Mouse (Mus musculus) gastrocnemius, postnatal 36 days (tissue): Measurements from ENCODE around the gene BC048562. TPM values are rescaled to one million over a fixed set of nuclear protein-coding genes. Genes with fewer than 3 reads are reported as not detected.

ENCODE experiments used
- DNase-seq, 2 experiments: peaks; one replicate each; pipeline ENCODE4 v3.0.0; 2022
- intact Hi-C: fragments of 180-260 bp; cut with DNase I; formaldehyde crosslinking; loops from one replicate; pipeline ENCODE4 v1.15.1; 2025
- total RNA-seq, 2 experiments: library from RNA; stranded (reverse); gene quantifications; 2 replicates each; pipeline ENCODE4 v1.2.3; 2021

Gene BC048562
- total RNA-seq, 2 experiments from 2014 or later: not detected

- intact Hi-C loops: no loop called here
- DNase-seq: no peak
These were observed 14.2 kb downstream of the BC048562 start for GRCm38 (mm10) chr9:108450292-108451169.

GRCm38 (mm10) chr9:108451170-108451493, 14.8 kb downstream of the BC048562 start:
- intact Hi-C loops: no loop called here
- DNase-seq: no peak

- no peak for DNase-seq
- intact Hi-C loops: no loop called here
These were observed 15.4 kb downstream of the BC048562 start for GRCm38 (mm10) chr9:108451519-108452160.

- intact Hi-C loops: no loop called here
- peak; percentile 81 to 83 for DNase-seq
These were observed 16.1 kb downstream of the BC048562 start for GRCm38 (mm10) chr9:108452291-108452906.

GRCm38 (mm10) chr9:108452911-108453310, 16.6 kb downstream of the BC048562 start:
- intact Hi-C loops: no loop called here
- no peak for DNase-seq

GRCm38 (mm10) chr9:108453458-108453857, 17.2 kb downstream of the BC048562 start:
- DNase-seq: no peak
- intact Hi-C loops: no loop called here

GRCm38 (mm10) chr9:108454429-108454828, 18.1 kb downstream of the BC048562 start:
- DNase-seq: no peak
- intact Hi-C loops: no loop called here

- DNase-seq: no peak
- intact Hi-C loops: no loop called here
These were observed 19.7 kb downstream of the BC048562 start for GRCm38 (mm10) chr9:108455747-108456571.

GRCm38 (mm10) chr9:108456953-108457352, 20.7 kb downstream of the BC048562 start:
- no peak for DNase-seq
- intact Hi-C loops: no loop called here

GRCm38 (mm10) chr9:108459939-108460318, 23.6 kb downstream of the BC048562 start:
- intact Hi-C loops: no loop called here
- no peak for DNase-seq

GRCm38 (mm10) chr9:108460319-108461178, 24.3 kb downstream of the BC048562 start, which contains the start of gene Ccdc71:
Gene Ccdc71 (plus strand): TSS chr9:108460527.
- intact Hi-C loops: no loop called here
- DNase-seq: peak; percentile 79 to 80

GRCm38 (mm10) chr9:108461181-108461631, 24.9 kb downstream of the BC048562 start, which contains the start of gene Klhdc8b:
Gene Klhdc8b (minus strand): TSS chr9:108461581.
- DNase-seq: no peak
- intact Hi-C loops: no loop called here

GRCm38 (mm10) chr9:108461675-108462074, 25.4 kb downstream of the BC048562 start:
- intact Hi-C loops: no loop called here
- no peak for DNase-seq

- no peak for DNase-seq
- intact Hi-C loops: no loop called here
These were observed 25.9 kb downstream of the BC048562 start for GRCm38 (mm10) chr9:108462192-108462591.

- DNase-seq: no peak
- intact Hi-C loops: no loop called here
These were observed 27.4 kb downstream of the BC048562 start for GRCm38 (mm10) chr9:108463713-108464112.

- no peak for DNase-seq
- intact Hi-C loops: no loop called here
These were observed 29.9 kb downstream of the BC048562 start for GRCm38 (mm10) chr9:108466219-108466618.

GRCm38 (mm10) chr9:108469430-108469829, 33.1 kb downstream of the BC048562 start:
- intact Hi-C loops: no loop called here
- DNase-seq: no peak

- no peak for DNase-seq
- intact Hi-C loops: no loop called here
These were observed 33.6 kb downstream of the BC048562 start for GRCm38 (mm10) chr9:108469845-108470244.

- intact Hi-C loops: no loop called here
- no peak for DNase-seq
These were observed 38.2 kb downstream of the BC048562 start for GRCm38 (mm10) chr9:108474528-108474927.
